Mouse (Mus musculus): ENCODE data around the gene AF067063. TPM values are rescaled to one million over a fixed set of nuclear protein-coding genes. Genes with fewer than 3 reads are reported as not detected.

Gene AF067063
- polyA plus RNA-seq (2017; shearing (Covaris generic)) = not detected

DNA sequence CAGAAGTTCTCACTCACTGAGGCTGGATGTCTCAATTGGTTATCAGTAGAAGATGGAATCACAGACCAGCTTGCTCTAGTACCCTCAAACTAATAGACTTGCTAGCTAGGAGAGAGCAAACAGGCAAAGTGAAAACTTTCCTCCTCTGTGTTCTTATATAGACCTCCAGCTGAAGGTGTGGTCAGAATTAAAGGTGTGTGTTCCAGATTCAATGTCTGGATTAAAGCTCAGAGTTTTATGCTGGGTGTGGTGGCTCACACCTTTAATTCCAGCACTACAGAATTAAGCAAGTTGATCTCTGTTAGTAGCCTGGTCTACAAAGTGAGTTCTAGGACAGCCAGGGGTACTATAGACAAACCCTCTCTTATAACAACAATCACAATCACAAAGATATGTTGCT, at the start of gene AF067063:
AF067063 (minus strand) TSS at position 101 of the 400 bp plus-strand sequence.

DNA sequence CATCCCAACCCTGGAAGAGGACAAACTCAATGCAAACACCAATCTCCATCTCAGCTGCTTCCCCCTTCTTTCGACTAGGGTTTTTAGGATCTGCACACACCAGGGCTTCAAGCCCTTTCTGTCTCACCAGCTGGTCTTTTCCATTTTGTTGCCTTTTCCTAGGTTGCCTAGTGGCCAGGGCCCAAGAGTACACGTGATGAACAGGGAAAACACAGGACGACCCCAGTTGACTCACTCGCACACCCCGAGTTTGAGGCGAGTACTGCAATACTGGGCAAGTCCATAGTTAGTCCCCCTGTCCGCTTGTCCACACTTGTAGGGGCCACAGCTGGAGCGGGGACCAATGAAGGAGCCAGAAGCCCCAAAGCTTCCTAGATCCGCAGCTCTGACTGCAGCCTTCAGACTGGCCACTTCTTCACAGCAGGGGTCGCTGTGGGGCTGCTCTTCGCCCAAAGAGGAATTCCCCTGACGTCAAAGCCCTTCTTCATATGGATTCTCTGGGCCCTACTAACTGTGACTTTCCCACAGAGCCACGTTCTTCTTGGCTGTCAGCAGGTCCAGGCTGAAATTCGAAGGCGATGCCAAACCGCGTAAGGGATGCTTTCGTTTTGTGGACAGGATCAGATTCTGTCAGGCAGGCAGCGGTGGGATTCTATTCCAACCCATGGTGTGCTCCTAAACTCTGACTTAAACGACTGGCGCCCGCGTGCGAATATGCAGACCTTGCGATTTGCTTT, 5.5 kb upstream of the AF067063 start, which contains the start of gene D13Ertd608e:
D13Ertd608e (plus strand) TSS at position 687 of the 737 bp plus-strand sequence.

DNA sequence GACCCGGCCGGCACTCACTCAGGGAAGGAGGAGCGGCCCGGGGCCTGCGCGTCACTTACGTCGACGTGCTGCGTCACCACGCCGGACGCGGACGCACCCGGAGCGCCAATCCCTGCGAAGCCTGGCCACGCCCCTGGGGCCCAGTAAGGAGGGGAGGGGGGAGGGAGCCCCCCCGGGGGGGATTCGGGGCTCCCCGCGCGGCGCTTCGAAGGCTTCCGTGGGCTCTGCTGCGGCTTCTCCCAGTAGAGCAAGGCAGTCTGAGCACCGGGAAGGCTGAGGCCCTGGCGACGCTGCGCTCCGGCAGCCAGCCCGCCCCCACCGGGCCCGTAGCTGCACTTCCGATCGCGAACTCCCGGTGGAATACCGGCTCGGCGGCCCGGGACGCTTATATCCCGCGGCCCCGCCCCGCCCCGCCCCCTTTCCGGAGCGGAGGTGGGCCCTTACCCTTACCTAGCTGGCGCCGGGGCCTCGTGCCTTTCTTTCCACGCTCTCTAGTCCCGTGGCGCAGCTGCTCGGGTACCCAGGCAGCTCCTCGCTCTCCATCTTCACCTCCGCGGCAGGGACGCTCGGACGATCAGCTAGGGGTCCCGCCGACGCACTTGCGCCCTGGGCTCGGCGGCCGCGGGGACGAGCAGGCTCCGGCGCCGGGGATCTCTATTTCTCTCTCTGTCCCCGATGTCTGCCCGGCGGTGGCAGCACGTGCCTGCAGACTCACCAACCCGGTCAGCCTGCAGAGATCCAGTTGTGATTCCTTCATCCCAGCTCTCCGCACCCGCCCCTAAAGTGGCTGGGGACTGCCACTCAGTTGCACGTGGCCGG, 39.0 kb downstream of the AF067063 start, which contains the start of gene Zfp131:
Zfp131 (minus strand) TSS at position 129 of the 819 bp plus-strand sequence.

Other genes starting within 250 kb of the AF067063 start
- gene Ccl28, start 206.4 kb downstream of the AF067063 start, polyA plus RNA-seq (2017; shearing (Covaris generic)) = 0.10 TPM
- gene Hmgcs1, start 139.8 kb downstream of the AF067063 start, polyA plus RNA-seq (2017; shearing (Covaris generic)) = 52.9 TPM
- gene Nim1k, start 74.3 kb downstream of the AF067063 start, polyA plus RNA-seq (2017; shearing (Covaris generic)) = 0.68 TPM
- 20.4 TPM for gene Zfp131, start 39.3 kb downstream of the AF067063 start, polyA plus RNA-seq (2017; shearing (Covaris generic))
- 0.40 TPM for gene D13Ertd608e, start 5.8 kb upstream of the AF067063 start, polyA plus RNA-seq (2017; shearing (Covaris generic))
- not detected for gene Tcstv1, start 64.6 kb upstream of the AF067063 start, polyA plus RNA-seq (2017; shearing (Covaris generic))
- not detected for gene Gm21761, start 99.1 kb upstream of the AF067063 start, polyA plus RNA-seq (2017; shearing (Covaris generic))
- not detected for gene B020031M17Rik, start 120.6 kb upstream of the AF067063 start, polyA plus RNA-seq (2017; shearing (Covaris generic))
- not detected for gene Gm36079, start 196.8 kb upstream of the AF067063 start, polyA plus RNA-seq (2017; shearing (Covaris generic))
- not detected for gene Gm21188, start 222.0 kb upstream of the AF067063 start, polyA plus RNA-seq (2017; shearing (Covaris generic))

Measured in CD4-positive, CD25-positive, alpha-beta regulatory T cell, adult 9 weeks (primary cell).